Mouse (Mus musculus) spleen, adult 2 months (tissue): ENCODE measurements around the gene Vegfb.

Source experiments
- CTCF ChIP-seq: fragments of 200-500 bp; IDR thresholded peaks from 2 replicates; pipeline ENCODE4 v1.5.1; 2011; ENCODE audit warnings: mild to moderate bottlenecking, inconsistent platforms; ENCODE audit not compliant: insufficient read depth, insufficient read length, insufficient replicate concordance; ENCODE audit errors: extremely low read depth
- POLR2A ChIP-seq: fragments of 200-500 bp; IDR thresholded peaks from 2 replicates; pipeline ENCODE4 v1.6.1; 2011; ENCODE audit warnings: low read depth, low read length, inconsistent platforms

DNA sequence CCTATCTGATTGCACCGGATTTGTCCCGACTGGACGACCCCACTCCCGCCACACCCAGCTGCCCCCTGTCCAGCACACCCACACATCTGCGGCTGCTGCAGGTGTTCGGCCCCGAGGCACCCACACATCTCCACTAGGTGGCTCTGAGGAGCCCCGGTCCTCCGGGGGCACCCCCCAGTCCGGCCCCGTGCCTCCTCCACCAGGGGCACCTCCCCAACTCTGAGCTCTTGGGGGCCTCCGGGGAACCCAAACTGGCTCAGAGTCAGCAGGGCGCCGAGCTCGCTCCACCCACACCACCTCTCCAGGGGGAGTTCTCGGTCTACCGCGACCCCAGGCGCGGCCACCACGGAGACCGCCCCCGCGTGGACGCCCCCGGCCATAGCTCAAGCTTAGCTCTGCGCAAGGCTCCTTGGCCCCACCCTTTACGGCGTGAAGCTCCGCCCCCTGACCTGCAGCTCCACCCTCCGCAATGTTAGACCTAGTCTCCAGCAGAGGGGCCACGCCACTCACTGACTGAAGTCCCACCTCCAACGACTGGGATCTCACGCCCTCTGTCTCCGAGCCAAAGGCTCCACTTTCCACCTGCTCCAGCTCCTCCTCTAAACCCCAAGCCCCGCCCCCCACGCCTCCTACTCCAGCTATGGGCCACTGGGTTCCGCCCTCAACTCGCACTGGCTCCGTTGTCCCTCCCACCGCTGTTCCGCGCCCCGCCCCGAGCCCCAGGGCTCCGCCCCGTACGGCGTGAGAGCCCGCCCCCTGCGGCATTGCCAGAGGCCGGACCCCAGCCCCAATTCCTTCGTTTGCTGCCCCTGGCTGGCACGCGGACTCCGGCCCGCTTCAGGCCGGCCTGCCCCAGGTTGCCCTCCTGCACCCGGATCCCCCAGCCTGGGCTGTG lies 7.7 kb downstream of the Vegfb start:
- TF ChIP-seq CTCF = peak; percentile 54
- TF ChIP-seq POLR2A = no peak
